Mouse (Mus musculus): ENCODE measurements at regions not wholly inside any gene's neighbourhood (a gene's known extent, or its start where the extent isn't known, plus 50 kb on each side); places are given as distances from the start of the nearest gene placed in this dataset.

DNA sequence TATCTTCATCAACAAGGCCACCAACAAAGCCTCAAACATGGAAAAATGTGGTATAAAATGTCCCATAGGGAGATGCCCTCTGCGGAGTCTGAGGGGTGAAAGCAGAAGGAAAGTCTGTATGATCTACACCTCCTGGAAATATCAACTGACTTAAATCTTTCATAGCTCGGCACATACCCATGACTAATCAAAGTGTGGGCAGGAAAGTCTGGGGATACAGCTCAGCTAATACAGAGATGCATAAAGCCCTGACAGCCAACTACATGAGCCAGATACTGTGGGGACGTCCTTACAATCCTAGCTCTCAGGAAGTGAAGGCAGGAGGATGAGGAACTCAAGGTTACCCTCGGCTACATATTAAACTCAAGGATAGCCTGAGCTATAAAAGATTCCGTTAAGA is 178.2 kb upstream of the Tbl1xr1 start:
- TF ChIP-seq USF2 (conservative IDR thresholded peaks at IDR 0.05; ENCODE audit: low read depth, low read length): no peak
- no peak for TF ChIP-seq POLR2AphosphoS2 (IDR thresholded peaks at IDR 0.05; ENCODE audit: low read depth, low read length)
- TF ChIP-seq USF1 (IDR thresholded peaks at IDR 0.05; ENCODE audit: low read depth, low read length): no peak
- no peak for TF ChIP-seq CTCF (conservative IDR thresholded peaks at IDR 0.05 in 1 of 2, IDR thresholded peaks at IDR 0.05 in 1 of 2; ENCODE audit: low read depth in 2 of 2, low read length in 2 of 2)
- no peak for TF ChIP-seq POLR2A (IDR thresholded peaks at IDR 0.05; ENCODE audit: low read depth, low read length)
- no peak for TF ChIP-seq ZNF384 (IDR thresholded peaks at IDR 0.05; ENCODE audit: low read depth, low read length)
- no peak for TF ChIP-seq ETS1 (conservative IDR thresholded peaks at IDR 0.05; ENCODE audit: low read depth, low read length)
- TF ChIP-seq TCF12 (IDR thresholded peaks at IDR 0.05; ENCODE audit: low read depth, low read length): no peak
- TF ChIP-seq MAZ (IDR thresholded peaks at IDR 0.05; ENCODE audit: low read depth, low read length): no peak
- TF ChIP-seq BHLHE40 (IDR thresholded peaks at IDR 0.05; ENCODE audit: low read depth, low read length): no peak
- TF ChIP-seq ZKSCAN1 (IDR thresholded peaks at IDR 0.05; ENCODE audit: borderline replicate concordance, low read depth, low read length): no peak

Measured in CH12.LX (cell line).